Comparison of ENCODE assay signal across 8 mouse cellular contexts in genomic region chr1:74391844-74392441, GRCm38 (mm10). TPM values are rescaled to one million over a fixed set of nuclear protein-coding genes. Genes with fewer than 3 reads are reported as not detected.
DNase-seq lines count a peak whose midpoint lies in the region; ATAC-seq and TF ChIP-seq lines count a peak whose summit lies in the region.

No protein-coding gene starts in this region.

- H3K27ac ChIP-seq in layer of hippocampus, adult 2 months, result peak overlapping the region; percentile 95
- H3K27ac ChIP-seq in gastrocnemius, adult 2 months, result peak overlapping the region; percentile 98
- peak overlapping the region; percentile 87 for H3K27ac ChIP-seq in hindbrain, embryonic 16.5 days (ENCODE audit: low read depth, low read length)
- H3K27ac ChIP-seq in liver, adult 2 months (replicated peaks; ENCODE audit: insufficient read depth, low read depth, low read length), result peak overlapping the region; percentile 99
- H3K27ac ChIP-seq in midbrain, postnatal 0 days (ENCODE audit: low read depth, low read length), result peak overlapping the region; percentile 76
- peak overlapping the region; percentile 99 for H3K27ac ChIP-seq in stomach, embryonic 15.5 days

- DNase-seq in layer of hippocampus, adult 2 months (ENCODE audit: low spot score in 2 of 2), result peak in 1 of 2 experiments; percentile 36
- no peak for DNase-seq in layer of hippocampus, adult 9-11 months
- peak; percentile 85 for DNase-seq in cerebellum, adult 9-11 months
- peak; percentile 90 for DNase-seq in gastrocnemius, adult 2 months
- DNase-seq in liver, adult 2 months (ENCODE audit: extremely low read depth, low read depth, low spot score), result peak; percentile 74
- DNase-seq in midbrain, postnatal 0 days (ENCODE audit: low spot score), result peak; percentile 11

- no peak for TF ChIP-seq CTCF in layer of hippocampus, adult 2 months (conservative IDR thresholded peaks at IDR 0.05)
- no peak for TF ChIP-seq CTCF in gastrocnemius, adult 2 months (IDR thresholded peaks at IDR 0.05)
- TF ChIP-seq CTCF in liver, adult 2 months (IDR thresholded peaks at IDR 0.05; ENCODE audit: low read depth, low read length), result no peak
- no peak for TF ChIP-seq CTCF in midbrain, postnatal 0 days (IDR thresholded peaks at IDR 0.05)

- H3K4me2 ChIP-seq in hindbrain, embryonic 16.5 days (ENCODE audit: low read length), result peak overlapping the region; percentile 96
- peak overlapping the region; percentile 97 for H3K4me2 ChIP-seq in midbrain, postnatal 0 days (ENCODE audit: low read depth, low read length, poor library complexity, severe bottlenecking)
- H3K4me2 ChIP-seq in stomach, embryonic 15.5 days, result peak overlapping the region; percentile 75

- TF ChIP-seq POLR2A in liver, adult 2 months (IDR thresholded peaks at IDR 0.05; ENCODE audit: extremely low read depth, insufficient read depth, low read length), result peak; percentile 57

- H3K36me3 ChIP-seq in hindbrain, embryonic 16.5 days (ENCODE audit: control insufficient read depth, insufficient read depth, low read length), result peaks cover 7% of the 10 kb centered on the region
- H3K36me3 ChIP-seq in liver, adult 2 months (ENCODE audit: control insufficient read depth, insufficient read depth, low read length), result peaks cover 11% of the 10 kb centered on the region; the same call in 1 of the 2 replicates
- H3K36me3 ChIP-seq in midbrain, postnatal 0 days (ENCODE audit: insufficient read depth, low read length), result no peaks in the 10 kb centered on the region
- H3K36me3 ChIP-seq in stomach, embryonic 15.5 days, result peaks cover 19% of the 10 kb centered on the region

- peak overlapping the region; percentile 61 for H3K4me3 ChIP-seq in layer of hippocampus, adult 2 months
- H3K4me3 ChIP-seq in gastrocnemius, adult 2 months, result peak overlapping the region; percentile 99
- H3K4me3 ChIP-seq in hindbrain, embryonic 16.5 days (ENCODE audit: low read length), result peak overlapping the region; percentile 95
- peak overlapping the region; percentile 92 for H3K4me3 ChIP-seq in liver, adult 2 months (ENCODE audit: insufficient read depth, low read depth, low read length)
- peak overlapping the region; percentile 86 for H3K4me3 ChIP-seq in midbrain, postnatal 0 days (ENCODE audit: low read depth, low read length)
- H3K4me3 ChIP-seq in stomach, embryonic 15.5 days (replicated peaks), result peak overlapping the region; percentile 79

- intact Hi-C loops in gastrocnemius, adult 2 months (cut with DNase I), result loop anchor here (10.0 kb wide), 1 partner anchor 923 kb away; the partner anchor contains the start of gene Dnpep

- WGBS in hindbrain, embryonic 16.5 days, result 0% methylated on average over 41 of the region's 63 CpGs
- WGBS in liver, adult 2 months, result 1% methylated on average over 54 of the region's 63 CpGs
- WGBS in midbrain, postnatal 0 days, result under 1% methylated on average over 28 of the region's 63 CpGs
- under 1% methylated on average over 54 of the region's 63 CpGs for WGBS in stomach, embryonic 15.5 days

- ATAC-seq in hindbrain, embryonic 16.5 days, result peak; percentile 29
- peak; percentile 47 for ATAC-seq in midbrain, postnatal 0 days (ENCODE audit: low FRiP score)
- ATAC-seq in stomach, embryonic 15.5 days (ENCODE audit: insufficient read depth, low FRiP score, low read depth), result peak; percentile 17; the same call in 1 of the 2 replicates

- H3K79me2 ChIP-seq in liver, adult 2 months (ENCODE audit: control insufficient read depth, insufficient read depth, low read length), result peaks cover 17% of the 10 kb centered on the region; the same call in 1 of the 2 replicates

- H3K27me3 ChIP-seq in hindbrain, embryonic 16.5 days (replicated peaks; ENCODE audit: control insufficient read depth, insufficient read depth, low read length), result peaks cover 6% of the 10 kb centered on the region; the same call in 1 of the 2 replicates
- no peaks in the 10 kb centered on the region for H3K27me3 ChIP-seq in liver, adult 2 months (ENCODE audit: control insufficient read depth, insufficient read depth, low read length)
- 0 out of 2 replicates have a peak, but pooled peaks cover 13% of the 10 kb centered on the region for H3K27me3 ChIP-seq in midbrain, postnatal 0 days (ENCODE audit: insufficient read depth, low read length)
- H3K27me3 ChIP-seq in stomach, embryonic 15.5 days (replicated peaks), result no peaks in the 10 kb centered on the region

- no peaks in the 10 kb centered on the region for H3K9me3 ChIP-seq in hindbrain, embryonic 16.5 days (ENCODE audit: control insufficient read depth, low read length)
- no peaks in the 10 kb centered on the region for H3K9me3 ChIP-seq in midbrain, postnatal 0 days (ENCODE audit: low read length)
- no peaks in the 10 kb centered on the region for H3K9me3 ChIP-seq in stomach, embryonic 15.5 days

- H3K9ac ChIP-seq in hindbrain, embryonic 16.5 days (ENCODE audit: low read depth, low read length), result peak overlapping the region; percentile 85
- H3K9ac ChIP-seq in liver, adult 2 months (ENCODE audit: low read depth, low read length), result peak overlapping the region; percentile 96
- peak overlapping the region; percentile 67 for H3K9ac ChIP-seq in midbrain, postnatal 0 days (replicated peaks; ENCODE audit: low read length, poor library complexity, severe bottlenecking)
- H3K9ac ChIP-seq in stomach, embryonic 15.5 days, result peak overlapping the region; percentile 89

- H3K4me1 ChIP-seq in hindbrain, embryonic 16.5 days (ENCODE audit: control insufficient read depth, insufficient read depth, low read depth, low read length), result peaks cover 24% of the 10 kb centered on the region
- H3K4me1 ChIP-seq in liver, adult 2 months (ENCODE audit: control insufficient read depth, insufficient read depth, low read length), result peaks cover 31% of the 10 kb centered on the region
- H3K4me1 ChIP-seq in midbrain, postnatal 0 days (ENCODE audit: insufficient read depth, low read length), result peaks cover 6% of the 10 kb centered on the region
- peaks cover 48% of the 10 kb centered on the region for H3K4me1 ChIP-seq in stomach, embryonic 15.5 days

RNA-seq across cellular contexts. Expression of gene Ctdsp1, which starts 0.6 kb away (rescaled TPM):
- 10 to 100 TPM; 26.4 to 28.8 TPM for total RNA-seq in layer of hippocampus, adult 2 months (2021)
- total RNA-seq in gastrocnemius, adult 2 months (2021), result 100 to 1,000 TPM in 1 of 2 experiments, 10 to 100 TPM in 1; 92.2 to 111 TPM
- polyA plus RNA-seq in hindbrain, embryonic 16.5 days (2015; fragmentation: Nextera tagmentation; extraction: Ambion mirVana), result 19.0 and 20.0 TPM in 2 replicates
- 27.1 and 41.9 TPM in 2 replicates for total RNA-seq in liver, adult 2 months (2014; rRNA removed)
- 167 and 185 TPM in 2 replicates for polyA plus RNA-seq in liver, adult 2 months (2012; rRNA removed)
- total RNA-seq in midbrain, postnatal 0 days (2014; rRNA removed), result 23.9 and 29.3 TPM in 2 replicates
- 11.7 and 12.1 TPM in 2 replicates for polyA plus RNA-seq in midbrain, postnatal 0 days (2015; fragmentation: Nextera tagmentation; extraction: Ambion mirVana)
- 82.9 and 86.2 TPM in 2 replicates for polyA plus RNA-seq in stomach, embryonic 15.5 days (2015; fragmentation: Nextera tagmentation; extraction: Ambion mirVana)

RNA-seq across cellular contexts. Expression of gene Slc11a1, which starts 16.9 kb away (rescaled TPM):
- total RNA-seq in layer of hippocampus, adult 2 months (2021), result 1 to 10 TPM; 3.1 to 3.9 TPM
- 1 to 10 TPM; 3.8 to 5.6 TPM for total RNA-seq in gastrocnemius, adult 2 months (2021)
- polyA plus RNA-seq in hindbrain, embryonic 16.5 days (2015; fragmentation: Nextera tagmentation; extraction: Ambion mirVana), result 2.6 and 3.3 TPM in 2 replicates
- total RNA-seq in liver, adult 2 months (2014; rRNA removed), result 17.5 and 23.4 TPM in 2 replicates
- 10.8 and 21.4 TPM in 2 replicates for polyA plus RNA-seq in liver, adult 2 months (2012; rRNA removed)
- total RNA-seq in midbrain, postnatal 0 days (2014; rRNA removed), result 7.8 and 12.6 TPM in 2 replicates
- polyA plus RNA-seq in midbrain, postnatal 0 days (2015; fragmentation: Nextera tagmentation; extraction: Ambion mirVana), result 1.3 and 1.7 TPM in 2 replicates
- 6.1 and 6.6 TPM in 2 replicates for polyA plus RNA-seq in stomach, embryonic 15.5 days (2015; fragmentation: Nextera tagmentation; extraction: Ambion mirVana)

RNA-seq across cellular contexts. Expression of gene Vil1, which starts 17.2 kb away (rescaled TPM):
- under 1 TPM; 0.49 to 0.72 TPM for total RNA-seq in layer of hippocampus, adult 2 months (2021)
- not detected for total RNA-seq in gastrocnemius, adult 2 months (2021)
- 0.19 and 0.22 TPM in 2 replicates for polyA plus RNA-seq in hindbrain, embryonic 16.5 days (2015; fragmentation: Nextera tagmentation; extraction: Ambion mirVana)
- total RNA-seq in liver, adult 2 months (2014; rRNA removed), result 0.13 and 0.18 TPM in 2 replicates
- polyA plus RNA-seq in liver, adult 2 months (2012; rRNA removed), result 0.22 and 0.26 TPM in 2 replicates
- total RNA-seq in midbrain, postnatal 0 days (2014; rRNA removed), result 0.38 and 0.80 TPM in 2 replicates
- 0.31 and 0.43 TPM in 2 replicates for polyA plus RNA-seq in midbrain, postnatal 0 days (2015; fragmentation: Nextera tagmentation; extraction: Ambion mirVana)
- 32.2 and 41.1 TPM in 2 replicates for polyA plus RNA-seq in stomach, embryonic 15.5 days (2015; fragmentation: Nextera tagmentation; extraction: Ambion mirVana)

RNA-seq across cellular contexts. Expression of gene Catip, which starts 30.0 kb away (rescaled TPM):
- total RNA-seq in layer of hippocampus, adult 2 months (2021), result 1 to 10 TPM; 1.1 to 1.8 TPM
- total RNA-seq in gastrocnemius, adult 2 months (2021), result under 1 TPM in 1 of 2 experiments, not detected in 1; 0.13 TPM
- polyA plus RNA-seq in hindbrain, embryonic 16.5 days (2015; fragmentation: Nextera tagmentation; extraction: Ambion mirVana), result 2.2 and 2.8 TPM in 2 replicates
- 0.09 TPM in 1 of 2 replicates, not detected in the other for total RNA-seq in liver, adult 2 months (2014; rRNA removed)
- polyA plus RNA-seq in liver, adult 2 months (2012; rRNA removed), result 0.09 TPM in 1 of 2 replicates, not detected in the other
- total RNA-seq in midbrain, postnatal 0 days (2014; rRNA removed), result 2.7 and 4.0 TPM in 2 replicates
- 1.6 and 2.4 TPM in 2 replicates for polyA plus RNA-seq in midbrain, postnatal 0 days (2015; fragmentation: Nextera tagmentation; extraction: Ambion mirVana)
- 0.53 and 0.55 TPM in 2 replicates for polyA plus RNA-seq in stomach, embryonic 15.5 days (2015; fragmentation: Nextera tagmentation; extraction: Ambion mirVana)
